Mouse (Mus musculus) liver, embryonic 14.5 days (tissue): ENCODE results near the gene Ppp2r5c. TPM values are rescaled to one million over a fixed set of nuclear protein-coding genes. Genes with fewer than 3 reads are reported as not detected.

ENCODE experiments used
- ATAC-seq: fragments of 200-750 bp; cut with Nextera tagmentation; 2 replicates; pipeline ENCODE4 v1.8.0; 2017; ENCODE audit warnings: moderate number of reproducible peaks, mild to moderate bottlenecking, moderate library complexity; ENCODE audit not compliant: insufficient read depth
- DNase-seq, 3 experiments: peaks; one replicate each; pipeline ENCODE4 v3.0.0-alpha.2; 2012 to 2013; ENCODE audit warnings: low read depth in 3 of 3, low spot score in 3 of 3
- H3K27ac ChIP-seq: fragments of 300-500 bp; sonication (generic); 2 replicates; pipeline ENCODE4 v1.5.1; 2014; ENCODE audit warnings: moderate library complexity, mild to moderate bottlenecking, control low read depth, inconsistent platforms
- H3K27me3 ChIP-seq: fragments of 300-500 bp; sonication (generic); 2 replicates; pipeline ENCODE4 v1.6.1; 2014; ENCODE audit warnings: mild to moderate bottlenecking, low read length, moderate library complexity; ENCODE audit not compliant: control insufficient read depth, insufficient read depth
- H3K36me3 ChIP-seq: fragments of 300-500 bp; sonication (generic); replicated peaks from 2 replicates; pipeline ENCODE4 v1.6.1; 2014; ENCODE audit warnings: low read depth; ENCODE audit not compliant: control insufficient read depth, insufficient read depth
- H3K4me1 ChIP-seq, 2 experiments: fragments of 200-500 bp in 1 of 2; fragments of 300-500 bp in 1 of 2; sonication (generic) in 1 of 2; replicated peaks; 2 replicates each; pipeline ENCODE4 v1.6.1; 2012 to 2014; ENCODE audit warnings: antibody characterized with exemption in 1 of 2, inconsistent platforms in 1 of 2, low read length in 1 of 2; ENCODE audit not compliant: control insufficient read depth in 2 of 2, insufficient read depth in 2 of 2
- H3K4me2 ChIP-seq: fragments of 300-500 bp; sonication (generic); 2 replicates; pipeline ENCODE4 v1.6.1; 2014; ENCODE audit warnings: low read depth, mild to moderate bottlenecking, control low read depth, moderate library complexity
- H3K4me3 ChIP-seq, 2 experiments: fragments of 200-500 bp in 1 of 2; fragments of 300-500 bp in 1 of 2; sonication (generic) in 1 of 2; 2 replicates each; pipeline ENCODE4 v1.5.1; 2012 to 2014; ENCODE audit warnings: low read depth in 2 of 2, low read length in 2 of 2, mild to moderate bottlenecking in 2 of 2, control low read depth in 1 of 2, inconsistent platforms in 1 of 2, moderate library complexity in 1 of 2; ENCODE audit not compliant: insufficient read depth in 1 of 2
- H3K9ac ChIP-seq: fragments of 300-500 bp; sonication (generic); replicated peaks from 2 replicates; pipeline ENCODE4 v1.6.1; 2014; ENCODE audit warnings: mild to moderate bottlenecking, control low read depth, moderate library complexity
- H3K9me3 ChIP-seq: fragments of 300-500 bp; sonication (generic); 2 replicates; pipeline ENCODE4 v1.6.1; 2016; ENCODE audit warnings: low read length, mixed read lengths; ENCODE audit not compliant: control insufficient read depth
- CTCF ChIP-seq: IDR thresholded peaks from 2 replicates; pipeline ENCODE4 v1.5.1; 2016; ENCODE audit warnings: antibody characterized with exemption, low read depth, control low read depth
- EP300 ChIP-seq: IDR thresholded peaks from 2 replicates; pipeline ENCODE4 v1.6.1; 2016; ENCODE audit warnings: antibody characterized with exemption, low read depth
- WGBS: fragments of 180-500 bp; shearing (Covaris S2); extraction: QIAGEN DNeasy Blood & Tissue Kit; methylation state at CpG from one replicate; pipeline ENCODE4 v1.1.7; 2014; ENCODE audit not compliant: insufficient replicate concordance; 5-methylcytosine and 5-hydroxymethylcytosine counted together
- polyA plus RNA-seq, 2 experiments: library from polyadenylated mRNA; depleted of rRNA in 1 of 2; stranded (reverse) in 1 of 2; unstranded in 1 of 2; fragments of >200 nt; fragmentation: Nextera tagmentation in 1 of 2; extraction: Ambion mirVana in 1 of 2; gene quantifications; 2 replicates each; pipeline versions ENCODE4 v1.2.1 to v1.2.3; 2012 to 2014

Gene Ppp2r5c
- polyA plus RNA-seq, 2 experiments, result 22.6 to 70.8 TPM

- Histone ChIP-seq H3K4me2 (peak overlapping the region; percentile 94), H3K4me3 (peak overlapping the region; percentile 45 to 99), H3K9ac (0 out of 2 replicates have a peak overlapping the region, but pooled peaks have one; percentile 18), H3K36me3 (no peaks in the 10 kb centered on the region), H3K27me3 (no peaks in the 10 kb centered on the region), H3K9me3 (no peaks in the 10 kb centered on the region), H3K4me1 (peaks cover 15 to 20% of the 10 kb centered on the region in 2 experiments), H3K27ac (no peak overlapping the region)
- DNase-seq, result no peak
- TF ChIP-seq CTCF (no peak), EP300 (no peak)
- peak; percentile 0; the same call in 1 of the 2 replicates for ATAC-seq
- 49% methylated on average over 13 of the region's 13 CpGs for WGBS
Observed at GRCm38 (mm10) chr12:110600225-110600991, 153.5 kb downstream of the Ppp2r5c start.

- DNase-seq (peak; percentile 86 to 89 (median 86)), ATAC-seq (peak; percentile 91)
- Histone ChIP-seq H3K9me3 (no peaks in the 10 kb centered on the region), H3K9ac (peak within 1 kb of the TSS; percentile 85), H3K27me3 (no peaks in the 10 kb centered on the region), H3K27ac (peak within 1 kb of the TSS; percentile 79), H3K4me3 (peak within 1 kb of the TSS; percentile 74 to 99), H3K4me1 (peaks cover 15 to 20% of the 10 kb centered on the region in 2 experiments), H3K4me2 (peak within 1 kb of the TSS; percentile 94), H3K36me3 (no peaks in the 10 kb centered on the region)
- TF ChIP-seq CTCF (no peak), EP300 (no peak)
- under 1% methylated on average over 103 of the region's 105 CpGs for WGBS
Observed at GRCm38 (mm10) chr12:110601241-110602218, 154.6 kb downstream of the Ppp2r5c start, which contains the start of gene Dync1h1. Gene Dync1h1, plus strand, starts transcription at chr12:110601452.

GRCm38 (mm10) chr12:110606161-110606560 lies 159.2 kb downstream of the Ppp2r5c start:
- Histone ChIP-seq H3K27me3 (no peaks in the 10 kb centered on the region), H3K4me1 (peaks cover 10 to 17% of the 10 kb centered on the region in 2 experiments), H3K4me2 (no peak overlapping the region), H3K9ac (no peak overlapping the region), H3K9me3 (no peaks in the 10 kb centered on the region), H3K4me3 (no peak overlapping the region), H3K27ac (no peak overlapping the region), H3K36me3 (no peaks in the 10 kb centered on the region)
- whole genome bisulfite sequencing, result 59% methylated on average over 3 of the region's 3 CpGs
- ATAC-seq (no peak), DNase-seq (no peak)
- TF ChIP-seq CTCF, result no peak
- no peak for TF ChIP-seq EP300

- no peak overlapping the region for H3K4me2 ChIP-seq
- H3K4me1 ChIP-seq, result peaks cover 10 to 17% of the 10 kb centered on the region in 2 experiments
- 74% methylated on average over 2 of the region's 2 CpGs for WGBS
- no peaks in the 10 kb centered on the region for H3K27me3 ChIP-seq
- H3K9ac ChIP-seq, result no peak overlapping the region
- H3K4me3 ChIP-seq, result no peak overlapping the region
- no peak overlapping the region for H3K27ac ChIP-seq
- no peak for ATAC-seq
- no peaks in the 10 kb centered on the region for H3K9me3 ChIP-seq
- TF ChIP-seq EP300, result no peak
- no peak for TF ChIP-seq CTCF
- H3K36me3 ChIP-seq, result no peaks in the 10 kb centered on the region
- DNase-seq, result no peak
Observed at GRCm38 (mm10) chr12:110606676-110607075, 159.8 kb downstream of the Ppp2r5c start.
